Mouse (Mus musculus): ENCODE results near the gene Cpa5.

- TF ChIP-seq CTCF (IDR thresholded peaks at IDR 0.05; ENCODE audit: low read depth, low read length) (no peak), GATA1 (IDR thresholded peaks at IDR 0.05; ENCODE audit: borderline replicate concordance, low read length) (no peak), POLR2AphosphoS5 (IDR thresholded peaks at IDR 0.05; ENCODE audit: insufficient replicate concordance, low read depth, low read length) (no peak), TAL1 (conservative IDR thresholded peaks at IDR 0.05; ENCODE audit: low read depth, low read length) (no peak)
Measured at GRCm38 (mm10) chr6:30615741-30616140, 4.9 kb downstream of the Cpa5 start.
